Mouse (Mus musculus) liver, adult 2 months (tissue): ENCODE data around the gene 9530068E07Rik.

ENCODE experiments used
- CTCF ChIP-seq: fragments of 200-500 bp; IDR thresholded peaks from 2 replicates; pipeline ENCODE4 v1.5.1; 2011; ENCODE audit warnings: low read depth, low read length, control low read depth
- POLR2A ChIP-seq: fragments of 200-500 bp; IDR thresholded peaks from 2 replicates; pipeline ENCODE4 v1.6.1; 2011; ENCODE audit warnings: low read length, control low read depth; ENCODE audit not compliant: insufficient read depth; ENCODE audit errors: extremely low read depth

- TF ChIP-seq POLR2A, result no peak
- no peak for TF ChIP-seq CTCF
These were observed 62.1 kb downstream of the 9530068E07Rik start for GRCm38 (mm10) chr11:52458281-52458680.
